Mouse (Mus musculus) cerebellum, adult 2 months (tissue): ENCODE results near the gene Slc22a6.

Experiments
- CTCF ChIP-seq: fragments of 200-500 bp; IDR thresholded peaks from 2 replicates; pipeline ENCODE4 v1.5.1; 2011; ENCODE audit warnings: low read depth, mild to moderate bottlenecking, control low read depth, low read length, moderate library complexity, borderline replicate concordance; ENCODE audit not compliant: insufficient read depth
- POLR2A ChIP-seq: fragments of 200-500 bp; IDR thresholded peaks from 2 replicates; pipeline ENCODE4 v1.6.1; 2011; ENCODE audit warnings: low read length, control low read depth, borderline replicate concordance; ENCODE audit not compliant: insufficient read depth

DNA sequence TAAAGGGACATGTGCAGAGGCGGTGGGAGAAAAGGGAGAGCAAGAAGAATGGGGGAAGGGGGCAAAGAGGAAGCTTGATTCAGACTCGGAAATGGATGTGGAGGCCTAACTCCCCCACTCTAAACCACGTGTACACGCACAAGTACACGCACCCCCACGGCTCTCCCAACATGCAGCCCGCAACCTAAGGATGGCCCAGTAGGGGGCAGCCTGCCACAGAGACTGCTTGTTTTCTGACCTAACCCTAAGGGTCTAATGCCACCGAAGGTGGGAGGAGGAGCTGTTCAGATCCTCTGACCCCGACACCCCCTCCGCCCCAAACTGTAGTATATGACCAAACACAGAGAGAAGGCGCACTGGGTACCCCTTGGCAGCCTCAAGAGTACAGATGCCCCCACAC is 44.5 kb downstream of the Slc22a6 start:
- TF ChIP-seq POLR2A (no peak), CTCF (peak; percentile 43; the same call in 1 of the 2 replicates)
